Mouse (Mus musculus): Measurements from ENCODE around the gene Slc25a17. TPM values are rescaled to one million over a fixed set of nuclear protein-coding genes. Genes with fewer than 3 reads are reported as not detected.

Slc25a17 gene
- polyA plus RNA-seq (2015; fragmentation: Illumina TruSeq; extraction: RNeasy Lipid Tissue Mini Kit (QIAGEN cat#74804); ENCODE audit: insufficient read depth, low replicate concordance), result 60.3 TPM

GRCm38 (mm10) chr15:81360345-81361021 lies at the start of gene Slc25a17:
TSS of gene Slc25a17 (minus strand) at chr15:81360812.

GRCm38 (mm10) chr15:81408199-81408598 lies 47.6 kb upstream of the Slc25a17 start, which contains the start of gene Dnajb7:
TSS of gene Dnajb7 (minus strand) at chr15:81408299.

GRCm38 (mm10) chr15:81399638-81400315 lies 39.2 kb upstream of the Slc25a17 start, which contains the start of the genes St13 and Xpnpep3:
TSS of gene St13 (minus strand) at chr15:81400077.
TSS of gene Xpnpep3 (plus strand) at chr15:81400138.

Other genes with a start within 250 kb of the Slc25a17 start
- 28.4 TPM for gene Mrtfa, start 170.1 kb downstream of the Slc25a17 start, polyA plus RNA-seq (2015; fragmentation: Illumina TruSeq; extraction: RNeasy Lipid Tissue Mini Kit (QIAGEN cat#74804); ENCODE audit: insufficient read depth, low replicate concordance)
- gene Mchr1, start 125.3 kb downstream of the Slc25a17 start, polyA plus RNA-seq (2015; fragmentation: Illumina TruSeq; extraction: RNeasy Lipid Tissue Mini Kit (QIAGEN cat#74804); ENCODE audit: insufficient read depth, low replicate concordance), result not detected
- 197 TPM for gene St13, start 39.3 kb upstream of the Slc25a17 start, polyA plus RNA-seq (2015; fragmentation: Illumina TruSeq; extraction: RNeasy Lipid Tissue Mini Kit (QIAGEN cat#74804); ENCODE audit: insufficient read depth, low replicate concordance)
- 13.0 TPM for gene Xpnpep3, start 39.3 kb upstream of the Slc25a17 start, polyA plus RNA-seq (2015; fragmentation: Illumina TruSeq; extraction: RNeasy Lipid Tissue Mini Kit (QIAGEN cat#74804); ENCODE audit: insufficient read depth, low replicate concordance)
- gene Dnajb7, start 47.5 kb upstream of the Slc25a17 start, polyA plus RNA-seq (2015; fragmentation: Illumina TruSeq; extraction: RNeasy Lipid Tissue Mini Kit (QIAGEN cat#74804); ENCODE audit: insufficient read depth, low replicate concordance), result 0.64 TPM
- 151 TPM for gene Rbx1, start 105.5 kb upstream of the Slc25a17 start, polyA plus RNA-seq (2015; fragmentation: Illumina TruSeq; extraction: RNeasy Lipid Tissue Mini Kit (QIAGEN cat#74804); ENCODE audit: insufficient read depth, low replicate concordance)
- 110 TPM for gene Ep300, start 224.5 kb upstream of the Slc25a17 start, polyA plus RNA-seq (2015; fragmentation: Illumina TruSeq; extraction: RNeasy Lipid Tissue Mini Kit (QIAGEN cat#74804); ENCODE audit: insufficient read depth, low replicate concordance)

All from spleen, adult 10 weeks (tissue).